Mouse (Mus musculus) midbrain, embryonic 13.5 days (tissue): ENCODE measurements around the gene Tshz3. TPM values are rescaled to one million over a fixed set of nuclear protein-coding genes. Genes with fewer than 3 reads are reported as not detected.
A peak's percentile ranks its signal among the peaks of the same experiment; 100 is the strongest.

Source experiments
- ATAC-seq: fragments of 200-750 bp; cut with Nextera tagmentation; 2 replicates; pipeline ENCODE4 v1.8.0; 2017; ENCODE audit warnings: mild to moderate bottlenecking, moderate TSS enrichment, moderate library complexity
- H3K27ac ChIP-seq: fragments of 300-500 bp; sonication (generic); 2 replicates; pipeline ENCODE4 v1.5.1; 2015; ENCODE audit warnings: inconsistent platforms, mild to moderate bottlenecking, moderate library complexity
- H3K27me3 ChIP-seq: fragments of 300-500 bp; sonication (generic); 2 replicates; pipeline ENCODE4 v1.6.1; 2015; ENCODE audit warnings: mild to moderate bottlenecking, inconsistent platforms
- H3K36me3 ChIP-seq: fragments of 300-500 bp; sonication (generic); 2 replicates; pipeline ENCODE4 v1.6.1; 2015; ENCODE audit warnings: mild to moderate bottlenecking, inconsistent platforms
- H3K4me1 ChIP-seq: fragments of 300-500 bp; sonication (generic); replicated peaks from 2 replicates; pipeline ENCODE4 v1.6.1; 2015; ENCODE audit warnings: inconsistent platforms
- H3K4me2 ChIP-seq: fragments of 300-500 bp; sonication (generic); replicated peaks from 2 replicates; pipeline ENCODE4 v1.6.1; 2015; ENCODE audit warnings: moderate library complexity, mild to moderate bottlenecking, inconsistent platforms
- H3K4me3 ChIP-seq: fragments of 300-500 bp; sonication (generic); replicated peaks from 2 replicates; pipeline ENCODE4 v1.5.1; 2015; ENCODE audit warnings: mild to moderate bottlenecking, inconsistent platforms
- H3K9ac ChIP-seq: fragments of 300-500 bp; sonication (generic); replicated peaks from 2 replicates; pipeline ENCODE4 v1.6.1; 2015; ENCODE audit warnings: mild to moderate bottlenecking, inconsistent platforms
- H3K9me3 ChIP-seq: fragments of 300-500 bp; sonication (generic); 2 replicates; pipeline ENCODE4 v1.6.1; 2016; ENCODE audit warnings: mild to moderate bottlenecking, inconsistent platforms
- WGBS: fragments of 180-500 bp; shearing (Covaris S2); methylation state at CpG from one replicate; pipeline ENCODE4 v1.1.7; 2015; 5-methylcytosine and 5-hydroxymethylcytosine counted together
- polyA plus RNA-seq: library from polyadenylated mRNA; unstranded; fragments of >200 nt; fragmentation: Nextera tagmentation; extraction: Ambion mirVana; gene quantifications from 2 replicates; pipeline ENCODE4 v1.2.1, GENCODE M21; 2015

The Tshz3 gene
- polyA plus RNA-seq, 1 experiment from 2014 or later: 7.9 TPM

DNA sequence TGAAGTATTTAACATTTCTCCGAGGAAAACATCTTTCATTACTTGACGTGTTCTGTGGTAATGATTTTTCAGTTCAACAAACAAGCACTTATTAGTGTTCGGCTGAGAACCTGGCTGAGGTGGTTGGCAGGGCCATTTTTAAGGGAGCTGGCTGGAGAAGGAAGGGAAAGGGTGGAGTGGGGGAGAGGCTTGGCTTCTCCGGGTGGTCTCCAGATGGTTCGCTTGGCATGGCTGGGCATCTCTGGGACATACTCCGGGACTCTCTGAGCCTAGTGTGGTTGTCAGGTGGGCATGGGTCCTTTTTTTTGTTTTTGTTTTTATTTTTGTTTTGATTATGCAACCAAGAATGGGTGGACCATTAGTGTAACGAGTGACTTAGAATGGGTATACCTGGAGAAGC lies 16.4 kb downstream of the Tshz3 start:
- Histone ChIP-seq H3K4me1 (peaks cover 23% of the 10 kb centered on the region), H3K27ac (no peak overlapping the region)
- 83% methylated on average over 7 of the region's 7 CpGs for WGBS

DNA sequence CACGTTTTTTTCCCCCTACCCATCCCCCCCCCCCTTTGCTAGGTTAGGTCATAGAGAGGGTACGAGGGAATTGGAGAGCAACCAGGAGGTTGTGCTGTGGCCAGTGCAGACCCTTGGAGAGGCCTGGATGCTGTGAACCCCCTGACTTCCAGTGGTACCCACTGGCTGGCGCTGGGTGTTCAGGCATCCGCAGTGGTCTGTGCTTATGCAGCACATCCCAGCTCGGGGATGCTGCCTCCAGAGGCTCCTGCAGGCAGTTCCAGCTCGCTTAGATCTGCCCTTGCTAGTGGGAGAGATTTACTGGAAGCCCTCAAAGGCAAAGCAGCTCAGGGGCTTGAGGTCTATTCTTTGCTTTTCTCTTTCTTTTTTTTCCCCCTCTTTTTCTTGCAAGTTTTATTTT lies 19.3 kb downstream of the Tshz3 start:
- no peak overlapping the region for H3K4me3 ChIP-seq
- no peak overlapping the region for H3K27ac ChIP-seq
- no peaks in the 10 kb centered on the region for H3K36me3 ChIP-seq
- WGBS: 22% methylated on average over 6 of the region's 6 CpGs
- H3K4me1 ChIP-seq: peaks cover 14% of the 10 kb centered on the region
- H3K27me3 ChIP-seq: no peaks in the 10 kb centered on the region
- no peak overlapping the region for H3K9ac ChIP-seq
- no peak overlapping the region for H3K4me2 ChIP-seq
- no peaks in the 10 kb centered on the region for H3K9me3 ChIP-seq
- ATAC-seq: peak; percentile 87

More for the DNA sequence above, 16.4 kb downstream of the Tshz3 start:
- H3K9me3 ChIP-seq: no peaks in the 10 kb centered on the region
- no peak for ATAC-seq
- no peak overlapping the region for H3K4me3 ChIP-seq
- no peaks in the 10 kb centered on the region for H3K36me3 ChIP-seq
- no peaks in the 10 kb centered on the region for H3K27me3 ChIP-seq
- no peak overlapping the region for H3K4me2 ChIP-seq
- no peak overlapping the region for H3K9ac ChIP-seq

DNA sequence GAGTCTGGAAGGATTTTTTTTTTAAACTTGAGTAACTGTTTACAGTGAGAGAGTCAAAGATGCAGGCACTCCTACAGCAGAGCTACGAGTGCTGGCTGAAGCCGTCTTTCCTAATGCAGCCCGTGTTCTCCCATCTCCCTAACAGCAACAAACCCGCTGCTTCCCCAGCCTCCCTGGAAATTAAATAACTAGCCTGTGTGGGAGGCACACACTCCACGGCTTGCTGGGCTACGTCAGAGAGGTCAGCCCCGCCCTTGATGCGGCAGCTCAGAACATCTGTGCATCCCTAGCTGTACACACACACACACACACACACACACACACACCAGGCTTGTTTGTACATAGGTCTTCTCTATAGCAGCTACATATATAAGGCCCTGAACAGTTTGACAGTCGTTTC lies 22.9 kb downstream of the Tshz3 start:
- H3K9ac ChIP-seq: no peak overlapping the region
- no peak for ATAC-seq

DNA sequence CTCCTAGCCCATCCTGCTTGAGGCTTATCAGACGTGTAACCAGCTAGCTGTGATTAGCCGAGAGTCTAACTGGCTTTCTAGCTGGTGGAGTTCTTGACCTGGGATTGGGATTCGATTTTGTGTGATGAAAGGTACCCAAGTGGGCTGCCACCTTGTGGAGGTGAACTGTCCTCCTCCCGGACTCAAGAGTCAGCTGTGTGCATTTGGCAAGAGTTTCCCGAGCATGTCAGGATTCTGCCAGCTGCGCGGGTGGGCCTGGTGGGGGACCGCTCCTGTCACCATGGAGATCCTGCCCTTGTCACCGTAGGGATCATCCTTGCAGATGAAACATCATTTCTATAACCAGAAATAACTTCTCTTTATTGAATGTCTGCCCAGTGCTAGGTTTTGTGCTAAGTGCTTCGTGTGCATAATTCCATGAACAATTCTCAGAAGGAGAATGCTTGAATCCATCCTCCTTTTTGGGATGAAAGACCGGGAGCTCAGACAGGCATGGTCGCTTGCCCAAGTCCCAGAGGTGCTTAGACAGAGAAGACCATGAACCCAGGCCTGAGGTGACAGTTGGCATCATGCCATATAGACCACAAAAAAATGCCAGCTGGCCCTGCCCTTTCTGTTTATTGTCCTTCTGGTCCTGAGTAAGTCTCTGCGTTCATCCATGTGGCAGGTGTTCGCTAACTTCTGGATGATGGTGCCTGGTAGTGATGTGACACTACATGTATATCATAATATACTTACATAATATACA lies 38.6 kb downstream of the Tshz3 start:
- Histone ChIP-seq H3K27ac (no peak overlapping the region), H3K9me3 (no peaks in the 10 kb centered on the region), H3K4me3 (no peak overlapping the region), H3K9ac (no peak overlapping the region), H3K4me1 (peaks cover 19% of the 10 kb centered on the region), H3K36me3 (no peaks in the 10 kb centered on the region), H3K27me3 (no peaks in the 10 kb centered on the region), H3K4me2 (no peak overlapping the region)
- WGBS: 75% methylated on average over 14 of the region's 14 CpGs
- no peak for ATAC-seq

More for the DNA sequence above, 22.9 kb downstream of the Tshz3 start:
- Histone ChIP-seq H3K27me3 (no peaks in the 10 kb centered on the region), H3K9me3 (no peaks in the 10 kb centered on the region), H3K4me3 (no peak overlapping the region), H3K27ac (no peak overlapping the region), H3K4me2 (no peak overlapping the region), H3K36me3 (no peaks in the 10 kb centered on the region), H3K4me1 (peaks cover 18% of the 10 kb centered on the region)
- WGBS: 59% methylated on average over 9 of the region's 9 CpGs

- no peaks in the 10 kb centered on the region for H3K27me3 ChIP-seq
- no peak overlapping the region for H3K27ac ChIP-seq
- peaks cover 13% of the 10 kb centered on the region for H3K4me1 ChIP-seq
- no peak overlapping the region for H3K9ac ChIP-seq
- no peak overlapping the region for H3K4me3 ChIP-seq
- no peak overlapping the region for H3K4me2 ChIP-seq
- no peaks in the 10 kb centered on the region for H3K36me3 ChIP-seq
- no peaks in the 10 kb centered on the region for H3K9me3 ChIP-seq
- WGBS: 96% methylated on average over 2 of the region's 2 CpGs
- ATAC-seq: no peak
Measured at GRCm38 (mm10) chr7:36751480-36751879, 53.6 kb downstream of the Tshz3 start.

GRCm38 (mm10) chr7:36767501-36768092 lies 69.7 kb downstream of the Tshz3 start:
- no peak for ATAC-seq
- WGBS: 82% methylated on average over 8 of the region's 8 CpGs
- H3K9ac ChIP-seq: no peak overlapping the region

GRCm38 (mm10) chr7:36773086-36773485 lies 75.2 kb downstream of the Tshz3 start:
- Histone ChIP-seq H3K27ac (peak overlapping the region; percentile 2; the same call in 1 of the 2 replicates), H3K4me1 (peaks cover 18% of the 10 kb centered on the region), H3K4me3 (no peak overlapping the region), H3K27me3 (no peaks in the 10 kb centered on the region), H3K4me2 (no peak overlapping the region), H3K9me3 (no peaks in the 10 kb centered on the region), H3K36me3 (peaks cover 27% of the 10 kb centered on the region), H3K9ac (no peak overlapping the region)
- no peak for ATAC-seq
- WGBS: 48% methylated on average over 7 of the region's 7 CpGs

More at GRCm38 (mm10) chr7:36767501-36768092, 69.7 kb downstream of the Tshz3 start:
- H3K27me3 ChIP-seq: no peaks in the 10 kb centered on the region
- H3K4me2 ChIP-seq: no peak overlapping the region
- no peak overlapping the region for H3K27ac ChIP-seq
- H3K9me3 ChIP-seq: no peaks in the 10 kb centered on the region
- peaks cover 27% of the 10 kb centered on the region for H3K36me3 ChIP-seq
- H3K4me3 ChIP-seq: no peak overlapping the region
- H3K4me1 ChIP-seq: peaks cover 6% of the 10 kb centered on the region

DNA sequence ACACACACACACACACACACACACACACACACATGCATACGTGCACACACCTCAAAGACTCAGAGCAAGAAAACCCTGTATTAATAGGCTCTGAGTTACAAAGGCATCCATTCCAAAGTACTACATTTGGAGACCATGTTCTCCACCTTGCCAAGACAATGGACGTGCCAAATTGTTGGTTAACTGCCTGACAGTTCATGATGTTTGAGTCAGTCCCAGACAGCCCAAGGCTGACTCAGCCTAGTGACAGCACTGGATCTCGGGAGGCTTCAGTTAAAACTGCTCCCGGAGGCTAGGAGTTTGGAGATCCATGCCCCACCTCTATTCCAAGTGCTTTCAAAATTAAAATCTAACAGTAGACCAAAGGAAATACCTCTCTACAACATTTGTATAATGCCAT lies 79.0 kb downstream of the Tshz3 start:
- Histone ChIP-seq H3K9me3 (no peaks in the 10 kb centered on the region), H3K4me3 (no peak overlapping the region), H3K4me1 (peaks cover 12% of the 10 kb centered on the region), H3K27me3 (no peaks in the 10 kb centered on the region), H3K27ac (no peak overlapping the region), H3K9ac (no peak overlapping the region), H3K4me2 (no peak overlapping the region), H3K36me3 (no peaks in the 10 kb centered on the region)
- no peak for ATAC-seq
- WGBS: 86% methylated on average over 4 of the region's 4 CpGs

DNA sequence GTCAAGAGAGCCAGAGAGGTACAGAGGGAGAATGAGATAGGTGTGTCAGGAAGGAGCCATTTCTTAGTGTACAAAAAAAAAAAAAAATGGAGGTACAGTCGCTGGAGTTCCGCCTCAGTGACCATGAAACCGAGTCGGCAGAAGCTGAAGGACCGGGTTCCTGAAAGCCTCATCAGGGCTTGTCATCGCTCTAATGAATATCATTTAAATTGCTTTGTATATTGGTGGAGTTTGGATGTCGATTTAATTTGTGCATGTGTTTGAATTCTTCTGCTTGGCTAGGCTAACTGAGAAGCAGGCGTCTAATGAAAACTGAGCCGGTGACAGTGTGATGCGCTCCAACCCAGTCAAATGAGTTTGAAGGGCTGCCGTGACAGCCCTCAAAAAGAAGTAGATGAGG lies 80.5 kb downstream of the Tshz3 start:
- ATAC-seq: no peak
- Histone ChIP-seq H3K4me2 (no peak overlapping the region), H3K27ac (no peak overlapping the region), H3K4me3 (no peak overlapping the region), H3K9me3 (no peaks in the 10 kb centered on the region), H3K27me3 (no peaks in the 10 kb centered on the region), H3K9ac (no peak overlapping the region), H3K36me3 (no peaks in the 10 kb centered on the region), H3K4me1 (peaks cover 5% of the 10 kb centered on the region)
- 86% methylated on average over 11 of the region's 11 CpGs for WGBS

- Histone ChIP-seq H3K4me2 (no peak overlapping the region), H3K4me1 (no peaks in the 10 kb centered on the region; the same call in 1 of the 2 replicates), H3K9ac (no peak overlapping the region), H3K9me3 (no peaks in the 10 kb centered on the region), H3K27me3 (no peaks in the 10 kb centered on the region), H3K36me3 (no peaks in the 10 kb centered on the region), H3K27ac (no peak overlapping the region), H3K4me3 (no peak overlapping the region)
- WGBS: 60% methylated on average over 4 of the region's 4 CpGs
- no peak for ATAC-seq
Measured at GRCm38 (mm10) chr7:36784243-36784773, 86.4 kb downstream of the Tshz3 start.

GRCm38 (mm10) chr7:36786713-36787421 lies 88.9 kb downstream of the Tshz3 start:
- Histone ChIP-seq H3K9ac (no peak overlapping the region), H3K9me3 (no peaks in the 10 kb centered on the region), H3K4me1 (peaks cover 3% of the 10 kb centered on the region; the same call in 1 of the 2 replicates), H3K4me3 (no peak overlapping the region), H3K4me2 (no peak overlapping the region), H3K27ac (no peak overlapping the region), H3K36me3 (no peaks in the 10 kb centered on the region), H3K27me3 (no peaks in the 10 kb centered on the region)
- ATAC-seq: no peak
- WGBS: 81% methylated on average over 10 of the region's 10 CpGs
